Mouse (Mus musculus) cerebellum, postnatal 10 days (tissue): ENCODE data around the gene Tmem45a.
A peak's percentile ranks its signal among the peaks of the same experiment; 100 is the strongest.

ENCODE experiments used
- DNase-seq, 2 experiments: peaks; one replicate each; pipeline ENCODE4 v3.0.0; 2021; ENCODE audit warnings: mixed read lengths in 2 of 2

Tmem45a gene

DNA sequence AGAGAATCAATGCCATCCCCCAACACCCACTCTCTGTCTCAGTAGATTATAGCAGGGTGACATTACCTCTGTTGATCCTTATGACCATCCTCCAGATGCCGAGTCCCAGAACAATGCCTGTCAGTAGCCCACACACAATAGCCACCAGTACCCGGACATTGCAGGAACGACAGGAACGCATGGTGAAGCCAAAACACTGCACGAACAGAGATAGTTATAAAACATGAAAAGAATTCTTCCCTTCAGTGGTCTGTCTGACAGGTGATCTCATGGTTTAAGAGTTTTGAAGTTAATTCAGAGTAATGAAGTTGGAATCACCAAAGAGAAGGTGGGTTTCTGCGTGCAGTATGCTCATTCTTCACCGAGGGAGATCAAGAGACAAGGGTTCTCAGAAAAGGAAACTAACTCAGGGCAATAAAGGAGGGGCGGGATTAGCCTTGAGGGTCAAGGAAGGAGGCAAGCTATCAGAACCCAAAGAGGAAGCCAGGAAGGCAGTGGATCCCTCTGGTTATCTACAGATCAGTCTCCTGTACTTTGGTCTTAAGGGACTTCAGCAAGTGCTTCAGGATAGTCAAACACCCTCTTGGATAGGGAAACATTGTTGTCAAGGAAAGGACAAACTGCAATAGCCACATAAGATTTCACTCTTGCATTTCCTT is 90.4 kb downstream of the Tmem45a start, which contains the start of gene Adgrg7:
Gene Adgrg7, minus strand, starts transcription at position 375 of the 659 bp plus-strand sequence.
- no peak for DNase-seq

DNA sequence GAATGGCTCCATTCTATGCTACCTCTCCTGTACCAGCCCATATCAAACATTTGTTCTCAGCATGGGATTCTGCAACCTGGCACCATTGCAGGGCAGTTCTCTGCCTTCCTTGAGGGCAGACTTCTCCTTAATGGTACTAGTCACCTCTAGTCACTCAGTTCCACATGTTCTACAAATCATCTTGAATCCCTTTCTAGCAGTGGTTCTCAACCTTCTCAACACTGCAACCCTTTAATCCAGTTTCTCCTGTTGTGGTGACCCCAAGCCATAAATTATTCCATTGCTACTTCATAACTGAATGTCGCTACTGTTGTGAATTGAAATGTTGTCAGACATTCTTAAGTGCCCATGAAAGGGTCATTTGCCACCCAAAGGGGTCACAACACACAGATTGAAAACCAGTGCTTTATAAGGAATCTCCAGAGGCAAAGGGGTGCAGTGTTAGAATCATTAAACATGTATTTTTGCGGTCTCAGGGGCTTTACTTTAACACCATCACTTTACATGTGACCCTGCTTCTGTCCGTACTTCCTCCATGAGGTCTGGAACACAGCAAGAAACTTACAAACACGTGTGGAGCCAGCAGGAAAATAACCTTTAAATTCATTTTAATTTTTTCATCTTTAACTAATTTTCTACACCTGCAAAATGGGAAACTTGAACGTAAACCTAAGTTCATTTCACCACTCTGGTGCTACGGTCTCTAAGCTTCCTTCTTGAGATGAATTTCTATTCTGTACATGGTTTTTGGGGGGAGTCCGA is 91.4 kb downstream of the Tmem45a start:
- DNase-seq, result no peak

DNA sequence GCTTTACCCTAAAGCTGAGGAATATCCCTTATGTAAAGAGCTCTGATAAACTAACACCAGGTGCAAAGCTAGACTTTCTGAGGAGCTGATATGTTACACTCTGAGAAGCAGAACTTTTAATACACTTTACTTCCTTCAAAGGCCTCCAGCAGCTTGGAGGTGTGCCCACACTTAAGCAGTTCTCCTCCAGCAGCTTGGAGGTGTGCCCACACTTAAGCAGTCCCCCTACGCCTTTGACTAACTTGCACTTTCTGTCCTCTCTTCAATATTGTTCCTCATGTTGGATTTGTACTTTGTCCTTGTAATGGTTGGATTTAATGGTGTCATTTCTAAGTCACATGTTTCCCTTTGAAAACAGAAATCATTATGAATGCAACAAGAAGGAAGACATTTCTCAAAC is 92.2 kb downstream of the Tmem45a start:
- DNase-seq, result no peak

DNA sequence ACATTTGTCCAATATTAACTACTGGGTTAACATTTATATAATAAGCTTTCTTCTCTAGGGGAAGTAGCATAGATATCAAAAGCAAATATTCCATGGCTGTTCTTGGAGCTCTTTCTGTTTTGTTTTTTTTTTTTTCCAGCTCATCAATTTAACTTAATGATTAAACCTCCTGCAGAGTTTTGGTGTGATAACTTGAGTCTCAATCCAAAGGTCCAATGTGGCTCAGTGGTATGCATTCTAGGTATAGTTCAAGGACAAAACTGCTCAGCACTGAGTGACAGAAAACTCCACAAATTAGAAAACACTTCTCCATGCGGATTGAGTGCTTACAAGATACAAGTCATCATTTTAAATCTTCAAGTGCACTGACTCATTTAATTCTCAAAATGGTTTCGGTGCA is 100.0 kb downstream of the Tmem45a start:
- DNase-seq, result no peak

DNA sequence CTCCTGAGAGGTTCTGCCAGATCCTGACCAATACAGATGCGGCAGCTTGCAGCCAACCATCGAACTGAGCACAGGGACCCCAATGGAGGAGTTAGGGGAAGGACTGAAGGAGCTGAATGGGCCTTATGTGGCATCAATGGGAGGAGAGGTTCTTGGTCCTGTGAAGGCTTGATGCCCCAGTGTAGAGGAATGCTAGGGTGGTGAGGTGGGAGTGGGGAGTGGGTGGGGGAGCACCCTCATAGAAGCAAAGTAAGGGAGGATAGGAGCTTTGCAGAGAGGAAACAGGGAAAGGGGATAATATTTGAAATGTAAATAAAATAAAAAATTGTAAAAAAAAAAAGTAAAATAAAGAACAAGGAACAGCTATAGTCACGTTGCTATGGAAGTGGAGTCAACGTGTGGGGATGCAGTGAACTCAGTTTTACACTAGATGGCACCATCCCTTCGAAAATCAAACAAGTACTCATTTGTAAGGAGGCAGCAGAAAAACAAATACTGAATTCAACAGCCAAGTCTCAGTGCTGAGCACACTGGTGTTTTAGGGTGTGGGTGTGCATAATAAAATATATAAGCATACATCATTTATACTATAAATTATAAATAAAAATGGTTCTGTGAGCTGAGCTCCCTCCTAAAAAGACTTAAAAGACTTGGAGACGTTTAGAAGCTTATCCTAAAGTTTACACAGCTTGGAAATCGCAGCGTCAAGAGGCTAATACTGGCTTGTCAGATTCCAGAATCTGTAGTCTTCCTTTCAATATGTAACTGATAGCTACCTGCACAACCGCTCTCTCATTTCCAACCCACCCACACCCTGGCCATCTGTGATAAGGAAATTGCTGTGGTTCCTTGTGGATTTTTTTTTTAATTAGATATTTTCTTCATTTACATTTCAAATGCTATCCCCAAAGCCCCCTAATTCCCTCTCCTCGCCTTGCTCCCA is 114.5 kb downstream of the Tmem45a start:
- DNase-seq, result peak; percentile 59 to 72
